Mouse (Mus musculus): ENCODE results near the gene Atp1a3. TPM values are rescaled to one million over a fixed set of nuclear protein-coding genes. Genes with fewer than 3 reads are reported as not detected.

Atp1a3 gene
- total RNA-seq (2023) = 100 to 1,000 TPM; 189 to 210 TPM

DNA sequence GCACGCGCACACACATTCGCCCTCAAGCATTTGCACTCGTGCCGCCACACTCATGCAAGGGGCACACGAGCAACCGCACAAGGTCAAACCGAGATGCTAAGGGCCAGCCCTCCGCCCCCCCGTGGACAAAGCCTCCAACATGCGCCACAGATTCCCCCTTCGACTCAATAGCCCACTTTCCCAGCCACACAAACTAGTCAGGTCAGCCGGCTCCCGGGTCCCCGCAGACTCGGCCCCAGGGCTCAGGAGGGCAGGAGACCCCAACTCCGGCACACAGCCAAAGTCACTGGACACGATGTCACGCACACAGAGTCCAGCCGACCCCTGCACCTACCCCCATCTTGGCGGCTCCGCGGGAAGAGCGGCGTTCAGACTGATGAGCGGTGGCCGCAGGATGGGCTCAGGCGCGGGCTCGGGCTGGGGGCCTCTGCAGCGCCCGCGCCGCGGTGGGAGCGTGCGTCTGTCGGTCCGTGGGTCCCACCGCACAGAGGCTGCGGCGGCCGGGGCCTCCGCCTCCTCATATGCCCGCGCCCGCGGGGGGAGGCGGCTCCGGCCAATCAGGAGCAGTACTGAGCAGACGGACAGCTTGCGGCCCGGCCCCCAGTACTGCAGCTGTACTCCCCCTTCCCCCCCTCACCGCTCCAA lies at the start of gene Atp1a3:
TSS of gene Atp1a3 (minus strand) at position 538 of the 645 bp plus-strand sequence.

DNA sequence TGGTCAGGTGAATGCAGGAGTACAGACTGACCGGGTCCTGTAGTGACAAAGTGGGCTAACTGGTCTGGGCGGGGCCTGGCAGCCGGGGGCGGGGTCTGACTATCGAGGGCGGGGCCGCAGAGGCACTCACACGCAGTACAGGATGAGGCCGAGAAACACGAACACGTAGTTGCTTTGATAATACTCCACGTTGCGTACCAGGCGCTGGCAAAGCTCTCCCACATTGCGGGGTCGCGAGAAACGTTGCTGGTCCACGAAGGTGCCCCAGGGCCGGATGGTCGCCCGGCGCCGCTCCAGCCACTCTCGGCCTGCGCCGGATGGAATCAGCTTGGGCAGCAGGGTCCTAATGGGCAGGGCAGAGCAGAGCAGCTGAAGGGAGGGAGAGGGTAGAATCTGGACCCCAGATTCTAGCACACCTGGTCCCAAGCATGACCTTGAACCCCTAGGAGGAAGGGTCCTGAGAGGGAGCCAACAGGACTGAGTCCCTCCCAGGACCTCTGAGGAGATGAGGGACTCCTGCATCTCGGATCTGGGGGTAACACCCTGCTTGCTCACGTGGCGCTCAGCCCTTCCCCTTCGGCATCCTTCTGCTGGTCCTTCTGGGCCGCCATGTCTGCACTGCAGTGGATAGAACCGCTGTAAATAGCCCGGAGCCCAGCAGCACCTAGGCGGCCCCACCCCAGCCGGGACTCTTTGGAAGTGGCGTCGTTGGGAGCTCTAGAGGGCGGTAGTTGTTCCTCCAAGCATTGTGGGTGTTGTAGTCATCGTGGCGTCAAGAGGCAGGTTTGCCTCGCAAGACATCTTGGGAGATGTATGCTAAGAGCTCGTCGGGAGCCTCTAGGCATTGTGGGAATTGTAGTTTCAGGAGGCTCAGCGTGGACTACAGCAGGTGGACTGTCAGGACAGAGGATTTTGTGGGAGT lies 33.5 kb downstream of the Atp1a3 start, which contains the start of gene Rabac1:
TSS of gene Rabac1 (minus strand) at position 783 of the 922 bp plus-strand sequence.

DNA sequence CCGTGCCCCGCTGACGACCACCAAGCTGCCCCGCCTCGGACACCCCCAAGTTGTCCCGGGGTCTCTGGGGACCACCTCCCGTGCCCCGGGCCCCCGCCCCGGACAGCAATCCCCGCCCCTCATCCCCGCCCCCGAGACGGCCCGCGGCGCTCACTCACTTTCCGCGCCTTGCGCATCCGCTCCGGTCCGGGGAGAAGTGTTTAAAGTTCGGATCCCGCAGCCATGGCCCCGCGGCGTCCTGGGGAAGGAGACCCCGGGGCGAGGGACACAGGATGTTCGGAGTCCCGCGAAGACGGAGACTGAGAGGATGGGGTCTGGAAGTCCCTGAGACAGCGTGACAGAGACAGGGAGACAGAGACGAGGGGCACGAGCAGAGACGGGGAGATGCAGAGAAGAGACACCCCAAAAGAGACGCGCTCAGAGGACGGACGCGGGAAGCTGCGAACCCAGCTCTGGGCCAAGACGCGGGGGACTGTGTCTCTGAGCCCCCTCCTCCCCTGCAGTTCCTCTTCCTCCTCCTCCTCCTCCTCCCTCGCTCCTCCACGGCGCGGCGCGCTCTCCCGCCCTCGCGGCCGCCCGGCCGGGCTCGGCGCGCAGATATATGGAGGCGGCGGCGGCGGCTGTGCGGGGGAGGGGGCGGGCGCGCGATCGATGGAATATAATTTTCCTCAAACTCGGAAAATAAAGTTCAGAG lies 61.4 kb downstream of the Atp1a3 start, which contains the start of gene Gm4881:
TSS of gene Gm4881 (minus strand) at position 238 of the 694 bp plus-strand sequence.

Other genes starting within 250 kb of the Atp1a3 start
- 1,000 to 10,000 TPM; 1,228 to 1,288 TPM for gene Cd177, start 245.6 kb downstream of the Atp1a3 start, total RNA-seq (2023)
- 10 to 100 TPM; 68.3 to 68.8 TPM for gene Ceacam10, start 228.8 kb downstream of the Atp1a3 start, total RNA-seq (2023)
- gene Gm9844, start 143.7 kb downstream of the Atp1a3 start, total RNA-seq (2023) = not detected
- not detected for gene Lypd4, start 136.0 kb downstream of the Atp1a3 start, total RNA-seq (2023)
- gene Dmrtc2, start 135.9 kb downstream of the Atp1a3 start, total RNA-seq (2023) = not detected
- 100 to 1,000 TPM; 831 to 832 TPM for gene Rps19, start 121.6 kb downstream of the Atp1a3 start, total RNA-seq (2023)
- gene Cd79a, start 108.6 kb downstream of the Atp1a3 start, total RNA-seq (2023) = 1 to 10 TPM; 5.4 to 6.3 TPM
- gene Arhgef1, start 103.0 kb downstream of the Atp1a3 start, total RNA-seq (2023) = 100 to 1,000 TPM; 583 to 627 TPM
- not detected for gene Gm4881, start 61.5 kb downstream of the Atp1a3 start, total RNA-seq (2023)
- gene Rabac1, start 33.2 kb downstream of the Atp1a3 start, total RNA-seq (2023) = 100 to 1,000 TPM; 126 to 141 TPM
- gene Grik5, start 66.4 kb upstream of the Atp1a3 start, total RNA-seq (2023) = 1 to 10 TPM; 3.0 TPM
- gene Zfp574, start 66.6 kb upstream of the Atp1a3 start, total RNA-seq (2023) = 10 to 100 TPM; 14.5 to 15.8 TPM
- 10 to 100 TPM; 13.2 to 15.0 TPM for gene Pou2f2, start 173.8 kb upstream of the Atp1a3 start, total RNA-seq (2023)
- 100 to 1,000 TPM; 105 to 118 TPM for gene Dedd2, start 214.7 kb upstream of the Atp1a3 start, total RNA-seq (2023)
- 10 to 100 TPM; 12.1 to 12.7 TPM for gene Zfp526, start 215.5 kb upstream of the Atp1a3 start, total RNA-seq (2023)
- gene Gsk3a, start 231.9 kb upstream of the Atp1a3 start, total RNA-seq (2023) = 10 to 100 TPM; 80.7 to 83.4 TPM
- 10 to 100 TPM in 1 of 2 experiments, 1 to 10 TPM in 1; 9.6 to 10.2 TPM for gene Erf, start 244.8 kb upstream of the Atp1a3 start, total RNA-seq (2023)